Mouse (Mus musculus): Measurements from ENCODE around the gene Fndc10.

GRCm38 (mm10) chr4:155696261-155697255, 2.4 kb downstream of the Fndc10 start:
- TF ChIP-seq CTCF (IDR thresholded peaks at IDR 0.05) (no peak), EP300 (IDR thresholded peaks at IDR 0.05) (no peak)
